Mouse (Mus musculus) spleen, adult 2 months (tissue): ENCODE results near the gene Fam229b.

ENCODE experiments used
- CTCF ChIP-seq: fragments of 200-500 bp; IDR thresholded peaks from 2 replicates; pipeline ENCODE4 v1.5.1; 2011; ENCODE audit warnings: mild to moderate bottlenecking, inconsistent platforms; ENCODE audit not compliant: insufficient read depth, insufficient read length, insufficient replicate concordance; ENCODE audit errors: extremely low read depth
- POLR2A ChIP-seq: fragments of 200-500 bp; IDR thresholded peaks from 2 replicates; pipeline ENCODE4 v1.6.1; 2011; ENCODE audit warnings: low read depth, low read length, inconsistent platforms

GRCm38 (mm10) chr10:39170181-39170580 lies 36.5 kb upstream of the Fam229b start:
- TF ChIP-seq POLR2A (no peak), CTCF (peak; percentile 72; the same call in 1 of the 2 replicates)
